Mouse (Mus musculus): Measurements from ENCODE around the gene Cacna1g. TPM values are rescaled to one million over a fixed set of nuclear protein-coding genes. Genes with fewer than 3 reads are reported as not detected.

Gene Cacna1g
- total RNA-seq, 1 experiment from 2014 or later = not detected

GRCm38 (mm10) chr11:94385977-94386771 is 87.8 kb downstream of the Cacna1g start:
- peak; percentile 81 for ATAC-seq (ENCODE audit: extremely low read depth, insufficient number of reproducible peaks, low FRiP score, poor library complexity, severe bottlenecking)

DNA sequence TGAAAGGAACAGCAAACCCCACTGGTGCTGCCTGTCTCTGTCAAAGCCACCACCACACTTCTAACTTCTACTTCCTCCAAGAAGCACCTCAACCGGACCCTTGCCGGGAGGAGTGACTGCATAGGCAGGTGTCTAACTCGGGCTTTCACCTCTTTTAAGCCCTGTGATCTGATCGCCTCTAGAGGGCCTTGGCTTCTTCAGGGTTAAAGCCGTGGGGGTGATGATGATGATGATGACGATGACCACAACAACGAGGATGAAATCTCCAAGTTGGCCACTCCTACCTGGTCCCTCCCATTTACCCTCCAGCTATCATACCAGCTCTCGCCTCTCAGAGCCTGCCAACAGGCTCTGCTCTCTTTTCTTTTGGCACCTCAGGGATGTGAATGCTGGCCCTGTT is 94.3 kb downstream of the Cacna1g start:
- ATAC-seq (ENCODE audit: extremely low read depth, insufficient number of reproducible peaks, low FRiP score, poor library complexity, severe bottlenecking) = no peak

DNA sequence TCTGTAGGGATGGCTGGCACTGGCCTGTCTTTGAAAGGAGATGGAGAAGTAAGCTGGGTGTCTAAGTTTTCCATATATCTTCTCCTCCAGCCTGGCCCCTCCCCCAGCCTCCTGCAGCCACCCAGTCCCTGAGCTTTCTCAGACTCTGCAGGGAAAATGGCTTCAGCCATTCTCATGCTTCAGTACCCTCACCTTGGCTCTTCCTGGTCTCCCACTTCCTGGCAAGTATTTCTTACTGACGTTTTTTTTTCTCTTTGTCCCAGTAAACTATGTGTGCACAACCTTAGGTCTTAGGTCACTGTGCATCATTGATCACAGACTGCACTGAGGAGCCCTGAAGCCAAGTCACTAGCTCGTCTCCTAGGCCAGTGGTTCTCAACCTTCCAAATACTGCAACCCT is 94.9 kb downstream of the Cacna1g start:
- no peak for ATAC-seq (ENCODE audit: extremely low read depth, insufficient number of reproducible peaks, low FRiP score, poor library complexity, severe bottlenecking)

DNA sequence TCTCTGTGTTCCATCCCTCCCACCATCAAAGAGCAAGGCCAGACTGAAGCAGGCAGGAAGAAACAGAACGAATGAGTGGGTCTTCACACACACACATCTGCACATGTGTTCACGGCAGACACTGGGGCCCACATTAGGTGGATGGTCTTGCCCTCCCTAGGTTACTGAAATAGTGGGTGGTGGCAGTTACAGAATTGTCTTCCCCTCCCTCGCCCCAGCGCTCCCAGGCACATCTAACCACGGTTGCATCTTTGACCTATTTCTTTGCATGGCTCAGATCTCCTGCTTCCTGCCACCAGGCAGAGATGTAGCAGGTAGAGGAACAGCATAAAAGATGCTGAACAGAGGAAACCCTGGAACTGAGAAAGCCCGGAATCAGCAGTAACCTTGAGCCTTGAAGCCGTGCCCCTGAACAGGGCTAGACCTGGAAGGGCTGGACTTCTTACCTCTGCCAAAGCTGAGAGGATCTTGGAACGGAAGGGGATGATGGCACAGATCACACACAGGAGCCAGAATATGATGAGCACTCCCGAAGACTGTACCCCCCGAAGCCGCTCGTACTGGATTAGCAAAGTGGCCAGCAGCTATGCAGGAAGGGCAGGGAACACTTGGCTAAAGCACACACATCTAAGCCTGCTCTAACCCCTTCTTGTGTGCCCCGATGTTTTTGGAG is 99.6 kb downstream of the Cacna1g start:
- ATAC-seq (ENCODE audit: extremely low read depth, insufficient number of reproducible peaks, low FRiP score, poor library complexity, severe bottlenecking) = no peak

- ATAC-seq (ENCODE audit: extremely low read depth, insufficient number of reproducible peaks, low FRiP score, poor library complexity, severe bottlenecking) = peak; percentile 69
These were observed 103.2 kb downstream of the Cacna1g start for GRCm38 (mm10) chr11:94370809-94371208.

- no peak for ATAC-seq (ENCODE audit: extremely low read depth, insufficient number of reproducible peaks, low FRiP score, poor library complexity, severe bottlenecking)
These were observed 104.0 kb downstream of the Cacna1g start for GRCm38 (mm10) chr11:94369981-94370380.

DNA sequence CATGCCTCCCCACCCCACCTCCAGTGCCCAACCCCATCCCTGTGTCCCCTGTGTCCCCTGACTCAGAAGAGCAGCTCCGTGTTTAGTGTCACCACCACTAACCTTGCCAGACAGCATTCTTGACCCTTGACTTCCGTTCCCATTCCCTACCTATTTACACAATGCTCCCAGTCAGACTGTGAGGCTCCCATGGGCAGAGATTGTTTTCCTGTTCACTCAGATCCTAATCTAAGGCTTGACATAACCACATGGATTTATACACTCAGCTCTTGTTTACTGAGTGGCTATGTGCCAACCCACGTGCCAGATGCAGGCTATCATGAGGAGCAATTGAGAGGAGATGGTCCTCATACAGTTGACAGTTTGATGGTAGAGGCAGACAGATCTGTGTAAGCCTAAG is 108.7 kb downstream of the Cacna1g start:
- no peak for ATAC-seq (ENCODE audit: extremely low read depth, insufficient number of reproducible peaks, low FRiP score, poor library complexity, severe bottlenecking)

GRCm38 (mm10) chr11:94363690-94364089 is 110.3 kb downstream of the Cacna1g start:
- ATAC-seq (ENCODE audit: extremely low read depth, insufficient number of reproducible peaks, low FRiP score, poor library complexity, severe bottlenecking) = no peak

DNA sequence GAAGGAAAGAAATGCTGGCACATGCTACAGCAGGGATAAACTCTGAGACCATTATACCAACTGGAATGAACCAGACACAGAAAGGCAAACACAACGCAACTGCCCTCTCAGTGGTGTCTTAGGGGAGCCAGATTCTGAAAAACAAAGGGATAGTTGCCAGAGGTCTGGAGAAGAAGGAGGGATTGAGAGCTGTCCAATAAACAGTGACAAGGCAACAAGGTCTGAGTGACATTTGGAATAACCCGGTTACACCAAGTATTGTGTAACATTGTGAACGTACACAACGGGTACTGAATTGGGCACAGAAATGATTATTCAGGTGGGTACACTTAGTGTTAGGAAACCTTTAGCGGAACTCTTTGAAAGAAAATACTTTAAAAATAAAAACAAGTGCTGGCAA is 111.9 kb downstream of the Cacna1g start:
- ATAC-seq (ENCODE audit: extremely low read depth, insufficient number of reproducible peaks, low FRiP score, poor library complexity, severe bottlenecking) = no peak

DNA sequence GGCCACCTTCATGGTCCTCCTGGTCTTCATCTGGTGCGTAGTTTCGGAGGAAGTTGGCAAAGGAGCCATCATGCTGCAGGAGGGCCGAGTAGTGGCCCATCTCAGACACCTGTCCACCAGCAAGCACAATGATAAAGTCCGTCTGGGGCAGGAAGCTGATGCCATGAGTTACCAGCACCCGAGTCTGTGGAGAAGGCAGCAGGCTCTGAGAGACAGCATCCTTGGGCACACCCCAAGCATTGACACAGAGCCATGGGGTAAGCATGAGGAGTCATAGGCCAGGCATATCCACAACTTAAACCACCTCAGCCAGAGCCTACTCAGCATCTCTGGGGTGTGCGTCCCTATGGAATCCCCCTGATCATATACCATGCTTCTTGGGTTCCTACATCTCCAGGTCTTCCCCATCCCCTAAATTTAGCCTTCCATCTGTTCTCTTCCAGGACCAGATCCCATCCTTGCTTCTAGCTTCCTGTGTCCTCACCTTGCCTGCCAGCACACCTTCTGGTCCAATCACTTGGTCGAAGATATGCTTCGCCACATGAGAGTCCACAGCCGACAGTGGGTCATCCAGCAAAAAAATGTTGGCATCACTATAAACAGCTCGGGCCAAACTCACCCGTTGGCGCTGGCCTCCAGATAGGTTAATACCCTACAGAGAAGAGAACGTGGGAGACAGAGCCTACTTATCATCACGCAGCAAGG is 112.7 kb downstream of the Cacna1g start:
- no peak for ATAC-seq (ENCODE audit: extremely low read depth, insufficient number of reproducible peaks, low FRiP score, poor library complexity, severe bottlenecking)

- no peak for ATAC-seq (ENCODE audit: extremely low read depth, insufficient number of reproducible peaks, low FRiP score, poor library complexity, severe bottlenecking)
These were observed 114.8 kb downstream of the Cacna1g start for GRCm38 (mm10) chr11:94359168-94359567.

Other genes with a start within 250 kb of the Cacna1g start
- gene Wfikkn2, start 228.2 kb downstream of the Cacna1g start, total RNA-seq (2017) = 0.61 and 0.70 TPM in 2 replicates
- 2.2 TPM in 1 of 2 replicates, not detected in the other for gene Gm21885, start 192.3 kb downstream of the Cacna1g start, total RNA-seq (2017)
- gene Luc7l3, start 152.2 kb downstream of the Cacna1g start, total RNA-seq (2017) = 241 and 265 TPM in 2 replicates
- gene Ankrd40, start 146.2 kb downstream of the Cacna1g start, total RNA-seq (2017) = 68.3 and 73.1 TPM in 2 replicates
- 0.86 and 1.2 TPM in 2 replicates for gene Abcc3, start 81.2 kb downstream of the Cacna1g start, total RNA-seq (2017)
- gene Spata20, start 12.0 kb upstream of the Cacna1g start, total RNA-seq (2017) = not detected in 2 replicates
- gene Epn3, start 25.8 kb upstream of the Cacna1g start, total RNA-seq (2017) = 2.0 and 2.4 TPM in 2 replicates
- gene Mycbpap, start 47.5 kb upstream of the Cacna1g start, total RNA-seq (2017) = not detected in 2 replicates
- 2.3 and 3.3 TPM in 2 replicates for gene Rsad1, start 75.1 kb upstream of the Cacna1g start, total RNA-seq (2017)
- gene Chad, start 90.8 kb upstream of the Cacna1g start, total RNA-seq (2017) = 0.23 and 0.25 TPM in 2 replicates
- gene Acsf2, start 127.7 kb upstream of the Cacna1g start, total RNA-seq (2017) = 19.8 and 22.8 TPM in 2 replicates
- 37.4 and 38.2 TPM in 2 replicates for gene Lrrc59, start 155.6 kb upstream of the Cacna1g start, total RNA-seq (2017)
- 8.6 and 13.8 TPM in 2 replicates for gene Mrpl27, start 179.6 kb upstream of the Cacna1g start, total RNA-seq (2017)
- gene Eme1, start 179.8 kb upstream of the Cacna1g start, total RNA-seq (2017) = 0.47 and 1.8 TPM in 2 replicates
- 7.2 and 8.7 TPM in 2 replicates for gene Xylt2, start 203.3 kb upstream of the Cacna1g start, total RNA-seq (2017)
- not detected in 2 replicates for gene Gm11541, start 230.3 kb upstream of the Cacna1g start, total RNA-seq (2017)